Mouse (Mus musculus): ENCODE measurements around the gene Tent4a.
"Not testable (repeated sequence)": the region's sequence is repeated elsewhere in the genome, so short reads cannot be mapped to it uniquely, and the experiment has no call there.

Tent4a gene

GRCm38 (mm10) chr13:69534334-69534653, at the start of gene Tent4a:
TSS of gene Tent4a (minus strand) at chr13:69534617.
- DNase-seq: no peak

DNA sequence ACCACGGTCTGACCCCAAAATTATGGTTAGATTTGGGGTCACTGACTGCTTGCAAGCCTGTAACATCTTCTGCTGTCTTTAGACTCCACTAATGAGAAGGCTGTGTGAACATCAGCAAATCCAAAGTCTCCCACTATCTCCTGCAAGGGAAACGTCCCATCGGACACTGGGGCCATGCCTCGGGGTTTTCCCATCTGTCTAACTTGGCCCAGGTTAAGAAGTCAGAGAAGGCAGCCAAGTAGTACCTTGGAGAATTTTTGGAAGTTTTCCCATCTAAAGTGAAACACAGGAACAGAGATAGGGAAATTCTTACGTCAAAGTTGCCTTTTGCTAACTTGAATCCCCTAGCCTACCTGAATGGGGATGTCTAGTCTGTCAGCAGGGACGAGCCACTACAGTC, 49.2 kb upstream of the Tent4a start:
- DNase-seq: no peak

GRCm38 (mm10) chr13:69582411-69582810, 48.0 kb upstream of the Tent4a start:
- no peak for DNase-seq

GRCm38 (mm10) chr13:69577181-69577834, 42.9 kb upstream of the Tent4a start:
- DNase-seq: no peak

- DNase-seq: no peak
These were observed 42.3 kb upstream of the Tent4a start for GRCm38 (mm10) chr13:69576676-69577075.

DNA sequence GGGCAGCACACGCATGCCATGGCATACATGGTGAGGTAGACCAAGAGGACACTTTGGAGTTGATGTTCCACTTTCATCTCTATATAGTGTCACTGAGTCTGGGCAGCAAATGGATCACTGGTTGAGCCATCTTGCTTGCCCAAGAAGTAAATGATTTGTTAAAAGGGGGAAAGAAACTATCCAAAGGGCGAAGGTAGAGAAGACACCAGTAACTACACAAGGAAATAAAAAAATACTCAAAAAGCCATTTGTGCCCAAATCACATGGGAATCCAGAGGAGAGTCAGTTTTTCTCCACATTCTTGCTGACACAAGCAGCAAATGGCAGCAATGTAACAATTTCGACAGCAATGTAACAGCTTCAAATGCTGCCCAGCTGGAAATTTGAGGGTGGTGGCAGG, 38.2 kb upstream of the Tent4a start:
- DNase-seq: no peak

GRCm38 (mm10) chr13:69569201-69569600, 34.8 kb upstream of the Tent4a start:
- no peak for DNase-seq

DNA sequence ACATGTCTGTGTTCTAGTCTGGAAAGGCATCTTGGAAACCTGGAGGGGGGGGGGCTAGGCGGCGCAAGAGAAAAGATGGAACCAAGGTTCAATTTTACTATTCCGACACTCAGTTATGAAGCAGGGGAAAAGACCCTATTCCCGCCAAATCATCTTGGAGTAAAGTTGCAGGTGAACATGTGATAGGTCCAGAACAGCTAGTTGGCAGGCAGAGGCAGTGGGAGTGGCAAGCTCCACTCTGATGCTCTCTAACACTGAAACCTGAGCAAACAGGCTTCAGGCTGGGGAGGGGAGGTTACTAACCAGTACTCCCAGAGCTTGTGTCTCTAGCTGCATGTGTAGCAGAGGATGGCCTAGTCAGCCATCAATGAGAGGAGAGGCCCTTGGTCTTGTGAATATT, 31.0 kb upstream of the Tent4a start:
- not testable (repeated sequence) for DNase-seq

DNA sequence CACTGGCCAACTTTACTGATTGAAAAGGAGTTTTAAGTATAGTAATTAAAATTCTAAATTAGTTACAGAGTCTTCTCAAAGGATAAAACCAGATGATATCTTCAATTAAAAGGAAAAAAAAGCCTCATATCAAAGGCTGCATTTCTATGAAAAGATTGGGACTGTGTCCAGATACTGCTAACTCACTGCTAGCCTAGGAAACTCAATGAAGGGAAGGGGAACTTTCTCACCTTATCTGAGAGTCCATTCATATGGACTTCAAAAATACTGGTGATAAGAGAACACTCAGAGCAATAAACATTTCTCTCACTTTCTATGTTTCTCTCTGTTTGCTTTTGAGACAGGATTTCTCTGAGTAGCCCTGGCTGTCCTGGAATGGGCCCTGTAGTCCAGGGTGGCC, 30.2 kb upstream of the Tent4a start:
- no peak for DNase-seq

GRCm38 (mm10) chr13:69563905-69564304, 29.5 kb upstream of the Tent4a start:
- DNase-seq: no peak

- no peak for DNase-seq
These were observed 28.5 kb upstream of the Tent4a start for GRCm38 (mm10) chr13:69562654-69563574.

GRCm38 (mm10) chr13:69562004-69562403, 27.6 kb upstream of the Tent4a start:
- DNase-seq: no peak

DNA sequence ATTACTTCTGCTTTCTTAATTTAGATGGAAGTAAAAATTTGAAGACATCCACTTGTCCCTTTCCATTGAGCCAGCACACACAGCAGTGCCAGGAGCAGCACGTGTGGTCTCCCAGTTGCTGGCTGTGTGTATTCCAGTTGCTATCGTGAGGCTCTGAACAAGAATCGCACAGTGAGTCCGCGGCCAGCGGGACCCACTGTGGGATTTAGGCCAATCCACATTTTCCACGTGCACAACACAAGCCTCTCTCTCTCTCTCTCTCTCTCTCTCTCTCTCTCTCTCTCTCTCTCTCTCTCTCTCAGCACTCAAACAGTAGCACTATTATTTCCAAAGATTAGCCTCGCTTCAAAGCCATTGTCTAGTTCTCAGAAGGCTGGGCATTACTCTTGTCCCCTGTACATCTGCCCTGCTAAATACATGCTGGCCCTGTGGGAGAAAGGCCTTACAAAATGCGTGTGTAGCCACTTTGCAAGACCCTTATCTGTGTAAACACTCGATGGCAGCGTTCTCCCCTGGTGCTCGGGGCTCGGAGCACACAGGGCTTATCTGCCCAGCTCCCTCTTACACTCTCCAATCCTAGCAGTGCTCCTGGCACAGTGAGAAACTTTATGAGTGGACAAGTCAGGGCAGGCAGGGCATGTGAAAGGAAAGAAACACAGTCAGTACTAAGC, 25.0 kb upstream of the Tent4a start:
- DNase-seq: no peak

GRCm38 (mm10) chr13:69558098-69558660, 23.8 kb upstream of the Tent4a start:
- DNase-seq: no peak

GRCm38 (mm10) chr13:69556728-69557127, 22.3 kb upstream of the Tent4a start:
- DNase-seq: no peak

DNA sequence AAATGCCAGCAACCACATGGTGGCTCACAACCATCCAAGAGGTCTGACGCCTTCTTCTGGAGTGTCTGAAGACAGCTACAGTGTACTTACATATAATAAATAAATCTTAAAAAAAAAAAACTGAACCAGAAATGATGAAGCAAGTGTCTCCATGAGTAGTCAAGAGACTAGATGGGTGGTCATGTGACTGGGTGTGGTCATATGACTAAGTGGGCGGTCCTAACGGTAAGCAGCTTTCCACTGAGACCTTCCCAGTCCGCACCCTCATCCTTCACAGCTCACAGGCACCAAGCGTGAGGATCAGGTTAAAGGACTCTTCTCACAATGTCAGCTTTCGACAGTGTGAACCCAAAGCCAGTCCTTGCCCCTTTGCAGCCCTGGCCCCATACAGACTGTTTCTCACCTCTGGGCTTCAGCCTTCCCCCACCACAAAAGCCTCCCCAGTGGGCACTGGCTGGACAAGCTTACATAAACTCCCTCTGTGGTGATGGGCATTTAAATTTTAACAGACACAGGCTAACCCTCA, 21.6 kb upstream of the Tent4a start:
- DNase-seq: no peak

GRCm38 (mm10) chr13:69555045-69555444, 20.6 kb upstream of the Tent4a start:
- no peak for DNase-seq

GRCm38 (mm10) chr13:69554255-69554654, 19.8 kb upstream of the Tent4a start:
- DNase-seq: no peak

- peak in 1 of 2 experiments; percentile 31 for DNase-seq
These were observed 18.6 kb upstream of the Tent4a start for GRCm38 (mm10) chr13:69553024-69553423.

DNA sequence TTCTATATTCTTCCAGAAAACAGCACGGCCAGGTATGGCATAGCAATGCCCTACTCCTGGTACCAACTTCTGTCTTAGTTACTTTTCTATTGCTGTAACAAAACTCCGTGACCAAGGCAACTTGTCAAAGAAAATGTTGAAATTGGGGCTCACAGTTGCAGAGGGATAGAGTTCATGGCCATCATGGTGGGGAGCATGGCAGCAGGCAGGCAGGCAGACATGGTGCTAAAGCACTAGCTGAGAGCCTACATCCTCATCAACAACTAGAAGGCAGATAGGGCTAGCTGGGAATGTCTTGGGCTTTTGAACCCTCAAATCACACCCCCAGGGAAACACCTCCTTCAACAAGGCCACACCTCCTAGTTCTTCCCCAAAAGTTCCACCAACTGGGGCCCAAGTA, 16.4 kb upstream of the Tent4a start:
- DNase-seq: no peak

DNA sequence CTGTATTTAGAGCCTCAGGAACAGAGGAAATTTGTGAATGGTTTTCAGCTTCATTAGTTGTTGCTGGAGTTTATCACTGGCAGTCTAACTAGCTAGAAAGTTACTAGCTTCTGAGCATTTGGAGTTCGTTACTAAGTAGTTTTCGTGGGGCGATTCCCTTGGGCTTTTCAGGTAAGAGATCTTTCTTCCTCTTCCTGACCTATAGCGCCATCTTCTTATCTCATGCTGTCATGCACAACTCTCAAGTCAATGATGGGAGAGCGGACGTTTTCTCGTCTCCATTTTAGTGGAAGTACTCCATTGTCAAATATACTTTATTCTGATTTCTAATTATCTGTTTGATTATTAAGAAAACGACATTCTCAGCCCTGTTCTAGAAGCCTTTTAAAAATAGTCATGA, 15.6 kb upstream of the Tent4a start:
- no peak for DNase-seq

- DNase-seq: no peak
These were observed 13.2 kb upstream of the Tent4a start for GRCm38 (mm10) chr13:69547488-69548180.

- peak; percentile 37 to 69 for DNase-seq
These were observed 10.6 kb upstream of the Tent4a start for GRCm38 (mm10) chr13:69545019-69545418.
